Mouse (Mus musculus): ENCODE measurements at regions not wholly inside any gene's neighbourhood (a gene's known extent, or its start where the extent isn't known, plus 50 kb on each side); places are given as distances from the start of the nearest gene placed in this dataset.

- no peaks in the 10 kb centered on the region for H3K9me3 ChIP-seq (ENCODE audit: control insufficient read depth, low read length)
- H3K4me3 ChIP-seq (replicated peaks; ENCODE audit: low read length): no peak overlapping the region
- DNase-seq (ENCODE audit: low spot score) (no peak), ATAC-seq (ENCODE audit: low FRiP score) (no peak)
- H3K27ac ChIP-seq: no peak overlapping the region
- 83% methylated on average over 2 of the region's 2 CpGs for WGBS
- H3K4me2 ChIP-seq (replicated peaks): no peak overlapping the region
- H3K27me3 ChIP-seq (ENCODE audit: control insufficient read depth, insufficient read depth, low read length): no peaks in the 10 kb centered on the region
- no peaks in the 10 kb centered on the region for H3K36me3 ChIP-seq (replicated peaks; ENCODE audit: control insufficient read depth, insufficient read depth)
- H3K9ac ChIP-seq: no peak overlapping the region
- no peaks in the 10 kb centered on the region for H3K4me1 ChIP-seq (replicated peaks; ENCODE audit: control insufficient read depth, insufficient read depth, low read length)
Measured at GRCm38 (mm10) chr2:83224018-83224417, 280.6 kb downstream of the Fsip2 start.

GRCm38 (mm10) chr2:83226198-83226597, 282.8 kb downstream of the Fsip2 start:
- Histone ChIP-seq H3K27ac (no peak overlapping the region), H3K9ac (no peak overlapping the region), H3K9me3 (ENCODE audit: control insufficient read depth, low read length) (no peaks in the 10 kb centered on the region), H3K4me3 (replicated peaks; ENCODE audit: low read length) (no peak overlapping the region), H3K4me2 (replicated peaks) (no peak overlapping the region), H3K4me1 (replicated peaks; ENCODE audit: control insufficient read depth, insufficient read depth, low read length) (no peaks in the 10 kb centered on the region), H3K36me3 (replicated peaks; ENCODE audit: control insufficient read depth, insufficient read depth) (no peaks in the 10 kb centered on the region), H3K27me3 (ENCODE audit: control insufficient read depth, insufficient read depth, low read length) (no peaks in the 10 kb centered on the region)
- ATAC-seq (ENCODE audit: low FRiP score): no peak
- 90% methylated on average over 5 of the region's 5 CpGs for WGBS
- no peak for DNase-seq (ENCODE audit: low spot score)

DNA sequence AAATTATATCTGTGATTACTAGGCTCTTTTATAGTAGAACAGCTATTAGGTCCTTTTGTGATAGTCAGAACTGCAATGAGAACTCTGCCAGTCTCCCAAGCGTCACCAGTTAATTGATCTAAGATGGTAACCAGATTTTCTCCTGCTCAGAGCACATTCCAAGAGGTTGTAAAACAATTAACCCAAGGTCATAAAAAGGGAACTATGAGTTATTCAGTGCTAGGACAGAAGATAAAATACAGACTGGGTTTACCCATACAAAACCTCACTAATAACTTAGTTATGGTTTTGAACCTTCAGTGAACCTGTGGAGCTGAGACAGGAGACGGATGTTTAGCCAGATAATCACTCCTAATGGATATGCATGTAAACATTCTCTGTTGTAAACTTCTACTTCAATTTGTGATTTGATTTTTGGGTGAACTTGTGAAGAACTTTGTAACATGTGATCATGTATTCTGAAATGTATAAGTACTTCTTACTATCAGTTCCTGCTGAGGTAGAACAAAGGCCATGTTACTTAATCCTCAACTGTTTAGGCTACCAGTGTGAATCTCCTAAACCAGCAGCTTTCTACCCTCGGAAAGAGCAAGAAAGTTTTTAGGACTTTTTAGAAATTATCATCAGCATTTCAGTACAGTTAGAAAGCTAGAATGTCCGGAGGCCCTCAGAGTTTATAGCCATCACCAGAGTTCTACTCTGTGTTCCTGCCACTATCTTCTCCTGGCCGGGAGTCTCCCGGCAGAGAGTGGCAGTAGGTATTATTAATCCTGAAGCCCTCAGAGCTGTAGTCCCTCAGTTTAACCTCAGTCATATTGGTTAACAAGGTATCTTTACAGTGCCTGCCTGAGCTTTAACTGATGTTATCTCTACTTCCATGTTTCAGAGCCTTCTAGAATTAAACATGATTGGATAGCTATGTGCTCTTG, 308.0 kb downstream of the Fsip2 start:
- DNase-seq (ENCODE audit: low spot score) (no peak), ATAC-seq (ENCODE audit: low FRiP score) (no peak)
- 83% methylated on average over 6 of the region's 6 CpGs for WGBS

DNA sequence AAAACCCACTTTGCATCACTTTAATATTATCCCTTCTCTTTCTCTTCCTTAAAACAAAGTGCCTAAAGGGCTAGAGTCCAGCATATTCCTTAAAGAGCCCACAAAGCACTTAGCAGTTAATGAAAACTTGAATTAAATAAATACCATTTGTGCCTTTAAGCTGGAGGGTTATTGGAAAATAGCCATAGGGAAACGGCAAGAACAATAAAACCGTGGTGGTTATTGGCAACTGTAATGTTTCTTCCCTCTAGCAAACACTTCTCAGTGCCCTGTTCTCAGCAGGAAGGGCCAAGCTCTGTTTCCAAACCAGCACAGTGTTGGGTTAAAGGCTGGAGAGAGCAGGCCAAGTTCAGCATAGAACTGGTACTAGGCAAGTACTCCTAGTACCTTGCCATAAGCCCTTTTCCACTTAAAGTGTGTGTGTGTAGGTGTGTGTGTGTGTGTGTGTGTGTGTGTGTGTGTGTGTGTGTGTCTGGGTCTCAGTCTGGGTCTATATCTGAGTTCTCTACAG, 313.4 kb downstream of the Fsip2 start:
- no peak overlapping the region for H3K9ac ChIP-seq
- H3K27ac ChIP-seq: no peak overlapping the region
- ATAC-seq (ENCODE audit: low FRiP score): no peak
- peak; percentile 26 for DNase-seq (ENCODE audit: low spot score)
- H3K4me3 ChIP-seq (replicated peaks; ENCODE audit: low read length): no peak overlapping the region
- H3K4me2 ChIP-seq (replicated peaks): no peak overlapping the region
- H3K36me3 ChIP-seq (replicated peaks; ENCODE audit: control insufficient read depth, insufficient read depth): no peaks in the 10 kb centered on the region
- WGBS: 63% methylated on average over 2 of the region's 2 CpGs
- no peaks in the 10 kb centered on the region for H3K9me3 ChIP-seq (ENCODE audit: control insufficient read depth, low read length)
- no peaks in the 10 kb centered on the region for H3K4me1 ChIP-seq (replicated peaks; ENCODE audit: control insufficient read depth, insufficient read depth, low read length)
- H3K27me3 ChIP-seq (ENCODE audit: control insufficient read depth, insufficient read depth, low read length): no peaks in the 10 kb centered on the region

More for the DNA sequence above, 308.0 kb downstream of the Fsip2 start:
- no peak overlapping the region for H3K27ac ChIP-seq
- no peaks in the 10 kb centered on the region for H3K4me1 ChIP-seq (replicated peaks; ENCODE audit: control insufficient read depth, insufficient read depth, low read length)
- H3K9me3 ChIP-seq (ENCODE audit: control insufficient read depth, low read length): no peaks in the 10 kb centered on the region
- no peak overlapping the region for H3K4me2 ChIP-seq (replicated peaks)
- H3K27me3 ChIP-seq (ENCODE audit: control insufficient read depth, insufficient read depth, low read length): no peaks in the 10 kb centered on the region
- H3K4me3 ChIP-seq (replicated peaks; ENCODE audit: low read length): no peak overlapping the region
- no peak overlapping the region for H3K9ac ChIP-seq
- no peaks in the 10 kb centered on the region for H3K36me3 ChIP-seq (replicated peaks; ENCODE audit: control insufficient read depth, insufficient read depth)

- Histone ChIP-seq H3K27ac (no peak overlapping the region), H3K9me3 (ENCODE audit: control insufficient read depth, low read length) (no peaks in the 10 kb centered on the region), H3K9ac (no peak overlapping the region), H3K4me2 (replicated peaks) (no peak overlapping the region), H3K4me1 (replicated peaks; ENCODE audit: control insufficient read depth, insufficient read depth, low read length) (no peaks in the 10 kb centered on the region), H3K4me3 (replicated peaks; ENCODE audit: low read length) (no peak overlapping the region), H3K36me3 (replicated peaks; ENCODE audit: control insufficient read depth, insufficient read depth) (no peaks in the 10 kb centered on the region), H3K27me3 (ENCODE audit: control insufficient read depth, insufficient read depth, low read length) (no peaks in the 10 kb centered on the region)
- ATAC-seq (ENCODE audit: low FRiP score): peak; percentile 53; the same call in 1 of the 2 replicates
- 77% methylated on average over 3 of the region's 3 CpGs for WGBS
- DNase-seq (ENCODE audit: low spot score): peak; percentile 27
Measured at GRCm38 (mm10) chr2:83258613-83259012, 315.2 kb downstream of the Fsip2 start.

DNA sequence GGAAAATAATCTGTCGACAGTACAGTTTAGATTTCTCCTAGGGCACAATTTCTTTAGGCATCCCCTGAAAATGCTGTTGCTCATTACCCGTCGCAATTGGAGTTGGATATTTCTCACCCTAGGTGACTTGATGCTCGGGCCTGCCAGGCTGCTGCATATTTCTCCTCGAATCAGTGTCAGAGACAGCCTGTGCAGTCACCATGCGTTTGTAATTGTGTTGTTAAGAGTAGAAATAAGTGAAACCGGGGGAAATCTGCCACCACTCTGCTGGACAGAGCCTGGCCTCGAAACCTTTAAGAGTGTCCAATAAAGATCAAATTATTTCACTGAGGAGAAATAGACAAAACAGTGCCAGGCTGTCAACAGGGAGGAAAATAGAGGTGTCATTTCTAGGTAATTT, 340.7 kb upstream of the Zc3h15 start:
- Histone ChIP-seq H3K4me2 (replicated peaks) (no peak overlapping the region), H3K4me3 (replicated peaks; ENCODE audit: low read length) (no peak overlapping the region), H3K9ac (no peak overlapping the region), H3K27ac (no peak overlapping the region), H3K4me1 (replicated peaks; ENCODE audit: control insufficient read depth, insufficient read depth, low read length) (no peaks in the 10 kb centered on the region), H3K27me3 (ENCODE audit: control insufficient read depth, insufficient read depth, low read length) (no peaks in the 10 kb centered on the region), H3K9me3 (ENCODE audit: control insufficient read depth, low read length) (no peaks in the 10 kb centered on the region), H3K36me3 (replicated peaks; ENCODE audit: control insufficient read depth, insufficient read depth) (no peaks in the 10 kb centered on the region)
- no peak for DNase-seq (ENCODE audit: low spot score)
- no peak for ATAC-seq (ENCODE audit: low FRiP score)
- 55% methylated on average over 8 of the region's 8 CpGs for WGBS

DNA sequence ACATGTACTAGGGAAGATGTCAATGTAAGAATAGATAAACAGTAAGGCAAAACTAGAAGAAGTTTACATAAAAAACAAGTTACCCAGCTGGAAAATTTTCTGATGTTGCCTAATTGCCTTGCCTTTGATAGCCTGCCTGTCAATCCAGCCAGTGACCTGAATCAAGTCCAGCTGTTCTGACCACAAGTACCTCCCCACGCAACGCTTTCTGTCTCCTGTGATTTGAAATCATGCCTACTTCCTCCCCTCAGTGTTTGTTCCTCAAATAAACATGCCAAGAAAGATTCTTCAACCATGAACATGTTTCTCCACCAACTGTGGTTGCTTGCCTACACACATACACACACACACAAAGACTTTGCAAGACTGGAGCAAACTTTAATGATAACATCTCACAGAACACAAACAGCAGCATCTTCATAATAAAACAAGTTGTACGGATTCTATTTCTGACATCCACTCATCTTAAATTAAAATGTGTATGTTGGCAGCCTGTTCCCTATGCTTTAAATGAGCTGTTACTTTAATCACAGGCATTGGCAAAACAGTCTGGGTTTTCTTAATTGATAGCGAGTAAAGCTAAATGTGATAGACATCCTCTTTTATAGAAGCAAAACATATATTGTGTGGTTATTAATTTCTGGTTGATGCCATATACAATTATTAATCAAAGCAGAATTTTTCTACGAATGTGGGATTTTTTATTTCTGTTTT, 312.0 kb upstream of the Zc3h15 start:
- DNase-seq (ENCODE audit: low spot score): no peak
- 67% methylated on average over 5 of the region's 5 CpGs for WGBS

GRCm38 (mm10) chr2:83332770-83333157, 311.5 kb upstream of the Zc3h15 start:
- Histone ChIP-seq H3K9me3 (ENCODE audit: control insufficient read depth, low read length) (no peaks in the 10 kb centered on the region), H3K4me1 (replicated peaks; ENCODE audit: control insufficient read depth, insufficient read depth, low read length) (no peaks in the 10 kb centered on the region), H3K27me3 (ENCODE audit: control insufficient read depth, insufficient read depth, low read length) (no peaks in the 10 kb centered on the region), H3K9ac (no peak overlapping the region), H3K4me3 (replicated peaks; ENCODE audit: low read length) (no peak overlapping the region), H3K36me3 (replicated peaks; ENCODE audit: control insufficient read depth, insufficient read depth) (no peaks in the 10 kb centered on the region), H3K27ac (no peak overlapping the region), H3K4me2 (replicated peaks) (no peak overlapping the region)
- WGBS: 42% methylated on average over 5 of the region's 5 CpGs
- DNase-seq (ENCODE audit: low spot score) (peak; percentile 86), ATAC-seq (ENCODE audit: low FRiP score) (peak; percentile 64; the same call in 1 of the 2 replicates)

More for the DNA sequence above, 312.0 kb upstream of the Zc3h15 start:
- H3K9me3 ChIP-seq (ENCODE audit: control insufficient read depth, low read length): no peaks in the 10 kb centered on the region
- no peaks in the 10 kb centered on the region for H3K4me1 ChIP-seq (replicated peaks; ENCODE audit: control insufficient read depth, insufficient read depth, low read length)
- H3K9ac ChIP-seq: no peak overlapping the region
- H3K4me2 ChIP-seq (replicated peaks): no peak overlapping the region
- H3K27ac ChIP-seq: no peak overlapping the region
- H3K36me3 ChIP-seq (replicated peaks; ENCODE audit: control insufficient read depth, insufficient read depth): no peaks in the 10 kb centered on the region
- H3K27me3 ChIP-seq (ENCODE audit: control insufficient read depth, insufficient read depth, low read length): no peaks in the 10 kb centered on the region
- ATAC-seq (ENCODE audit: low FRiP score): no peak
- H3K4me3 ChIP-seq (replicated peaks; ENCODE audit: low read length): no peak overlapping the region

DNA sequence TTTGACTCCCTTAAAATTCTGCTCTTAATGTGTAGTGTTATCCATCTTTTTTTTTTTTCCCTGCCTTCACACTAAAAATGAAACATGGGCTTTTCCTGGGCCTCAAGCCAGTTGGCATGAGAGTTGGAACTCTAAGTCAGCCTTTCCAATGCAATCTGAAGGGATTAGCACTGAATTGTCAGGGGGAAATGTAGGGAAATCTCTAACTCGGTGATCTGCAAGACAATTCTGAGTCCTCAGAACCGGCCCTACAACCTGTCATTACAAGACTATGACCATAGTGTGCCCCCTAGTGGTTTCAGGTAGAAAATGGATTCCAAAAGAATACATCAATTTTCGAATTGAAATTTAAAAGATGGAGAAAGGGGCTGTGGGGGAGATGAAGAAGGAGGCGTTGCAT, 306.9 kb upstream of the Zc3h15 start:
- H3K4me3 ChIP-seq (replicated peaks; ENCODE audit: low read length): no peak overlapping the region
- no peaks in the 10 kb centered on the region for H3K36me3 ChIP-seq (replicated peaks; ENCODE audit: control insufficient read depth, insufficient read depth)
- WGBS: 31% methylated on average over 4 of the region's 4 CpGs
- no peak overlapping the region for H3K9ac ChIP-seq
- H3K9me3 ChIP-seq (ENCODE audit: control insufficient read depth, low read length): no peaks in the 10 kb centered on the region
- H3K4me1 ChIP-seq (replicated peaks; ENCODE audit: control insufficient read depth, insufficient read depth, low read length): no peaks in the 10 kb centered on the region
- no peak overlapping the region for H3K27ac ChIP-seq
- H3K4me2 ChIP-seq (replicated peaks): no peak overlapping the region
- ATAC-seq (ENCODE audit: low FRiP score) (no peak), DNase-seq (ENCODE audit: low spot score) (peak; percentile 32)
- no peaks in the 10 kb centered on the region for H3K27me3 ChIP-seq (ENCODE audit: control insufficient read depth, insufficient read depth, low read length)
